Mouse (Mus musculus) heart, postnatal 0 days (tissue): ENCODE data around the gene Mgat4e. TPM values are rescaled to one million over a fixed set of nuclear protein-coding genes. Genes with fewer than 3 reads are reported as not detected.

Source experiments
- ATAC-seq: fragments of 200-750 bp; cut with Nextera tagmentation; 2 replicates; pipeline ENCODE4 v1.8.0; 2017; ENCODE audit warnings: low read depth, moderate number of reproducible peaks, moderate library complexity; ENCODE audit not compliant: insufficient read depth
- DNase-seq: peaks from one replicate; pipeline ENCODE4 v3.0.0-alpha.2; 2016; ENCODE audit warnings: low spot score
- H3K27ac ChIP-seq: fragments of 300-500 bp; sonication (generic); 2 replicates; pipeline ENCODE4 v1.5.1; 2014; ENCODE audit warnings: low read depth, mild to moderate bottlenecking
- H3K27me3 ChIP-seq: fragments of 300-500 bp; sonication (generic); 2 replicates; pipeline ENCODE4 v1.6.1; 2014; ENCODE audit warnings: low read length, mixed read lengths; ENCODE audit not compliant: control insufficient read depth, insufficient read depth
- H3K36me3 ChIP-seq: fragments of 300-500 bp; sonication (generic); replicated peaks from 2 replicates; pipeline ENCODE4 v1.6.1; 2014; ENCODE audit warnings: low read length, mixed read lengths; ENCODE audit not compliant: control insufficient read depth, insufficient read depth
- H3K4me1 ChIP-seq: fragments of 300-500 bp; sonication (generic); 2 replicates; pipeline ENCODE4 v1.6.1; 2014; ENCODE audit warnings: antibody characterized with exemption; ENCODE audit not compliant: control insufficient read depth, insufficient read depth
- H3K4me2 ChIP-seq: fragments of 300-500 bp; sonication (generic); 2 replicates; pipeline ENCODE4 v1.6.1; 2014; ENCODE audit warnings: low read depth, mild to moderate bottlenecking, low read length, moderate library complexity
- H3K4me3 ChIP-seq: fragments of 300-500 bp; sonication (generic); 2 replicates; pipeline ENCODE4 v1.5.1; 2014; ENCODE audit warnings: low read depth, low read length
- H3K9ac ChIP-seq: fragments of 300-500 bp; sonication (generic); replicated peaks from 2 replicates; pipeline ENCODE4 v1.6.1; 2014; ENCODE audit warnings: low read depth, low read length, mixed read lengths
- H3K9me3 ChIP-seq: fragments of 300-500 bp; sonication (generic); replicated peaks from 2 replicates; pipeline ENCODE4 v1.6.1; 2016; ENCODE audit warnings: low read length; ENCODE audit not compliant: control insufficient read depth
- CTCF ChIP-seq: IDR thresholded peaks from 2 replicates; pipeline ENCODE4 v1.5.1; 2016; ENCODE audit warnings: antibody characterized with exemption, control low read depth, low read depth
- EP300 ChIP-seq: IDR thresholded peaks from 2 replicates; pipeline ENCODE4 v1.6.1; 2016; ENCODE audit warnings: antibody characterized with exemption, low read depth
- WGBS: fragments of 180-500 bp; shearing (Covaris S2); extraction: QIAGEN DNeasy Blood & Tissue Kit; methylation state at CpG from one replicate; pipeline ENCODE4 v1.1.7; 2014; 5-methylcytosine and 5-hydroxymethylcytosine counted together
- polyA plus RNA-seq: library from polyadenylated mRNA; unstranded; fragments of >200 nt; fragmentation: Nextera tagmentation; extraction: Ambion mirVana; gene quantifications from 2 replicates; pipeline ENCODE4 v1.2.1, GENCODE M21; 2015
- total RNA-seq: library from RNA; depleted of rRNA; stranded (reverse); fragments of >200 nt; gene quantifications from 2 replicates; pipeline ENCODE4 v1.2.3, GENCODE M21; 2014; ENCODE audit warnings: low replicate concordance

Gene Mgat4e
- total and polyA plus RNA-seq, 2 experiments from 2014 or later, result not detected

DNA sequence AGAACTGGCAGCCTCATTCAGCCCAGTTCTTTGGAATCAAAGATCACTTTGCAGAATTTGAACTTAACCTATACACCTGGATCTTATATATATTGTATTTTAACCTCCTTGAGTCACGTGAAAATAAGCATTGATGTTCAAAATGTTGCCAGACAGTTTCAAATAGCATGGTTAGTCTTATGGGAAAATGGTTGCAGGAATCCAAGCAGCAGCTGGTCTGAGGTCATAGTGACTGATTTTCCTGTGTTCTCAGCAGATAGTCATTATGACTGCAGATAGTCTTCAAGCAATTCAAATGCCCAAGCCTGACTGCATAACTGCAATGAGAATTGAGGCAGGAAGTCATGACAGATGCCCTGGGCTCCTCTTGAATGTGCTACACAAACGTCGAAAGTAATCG, 37.3 kb downstream of the Mgat4e start:
- 62% methylated on average over 4 of the region's 4 CpGs for WGBS
- DNase-seq (no peak), ATAC-seq (no peak)
- H3K9ac ChIP-seq, result no peak overlapping the region
- no peak overlapping the region for H3K27ac ChIP-seq
- H3K4me3 ChIP-seq, result no peak overlapping the region
- peaks cover 12% of the 10 kb centered on the region for H3K36me3 ChIP-seq
- no peak for TF ChIP-seq EP300
- TF ChIP-seq CTCF, result no peak
- peaks cover 3% of the 10 kb centered on the region; the same call in 1 of the 2 replicates for H3K27me3 ChIP-seq
- H3K4me1 ChIP-seq, result no peaks in the 10 kb centered on the region
- H3K9me3 ChIP-seq, result no peaks in the 10 kb centered on the region
- H3K4me2 ChIP-seq, result no peak overlapping the region

DNA sequence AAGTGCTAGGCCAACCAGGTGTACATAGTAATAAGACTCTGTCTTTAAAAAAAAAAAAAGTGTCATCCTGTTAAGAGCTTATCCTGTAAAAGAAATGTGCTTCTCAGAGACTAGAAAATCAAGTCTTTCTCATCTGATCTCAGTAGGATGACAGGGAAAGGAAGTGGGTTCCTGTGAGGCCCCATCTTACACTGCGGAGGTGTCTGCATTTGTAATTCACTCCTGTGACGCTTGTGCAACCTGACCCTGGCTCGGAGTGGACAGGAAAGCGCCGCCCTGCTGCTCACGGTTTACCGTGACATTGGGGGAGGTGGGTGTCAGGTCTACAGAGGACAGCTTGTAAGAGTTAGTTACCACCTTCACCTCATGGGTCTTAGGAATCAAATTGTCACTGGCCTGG, 39.5 kb downstream of the Mgat4e start:
- 56% methylated on average over 7 of the region's 7 CpGs for WGBS
- Histone ChIP-seq H3K4me3 (no peak overlapping the region), H3K9ac (no peak overlapping the region), H3K27me3 (peaks cover 3% of the 10 kb centered on the region; the same call in 1 of the 2 replicates), H3K36me3 (peaks cover 32% of the 10 kb centered on the region), H3K9me3 (no peaks in the 10 kb centered on the region), H3K27ac (no peak overlapping the region), H3K4me2 (no peak overlapping the region), H3K4me1 (no peaks in the 10 kb centered on the region)
- ATAC-seq (no peak), DNase-seq (no peak)
- TF ChIP-seq CTCF (no peak), EP300 (no peak)

DNA sequence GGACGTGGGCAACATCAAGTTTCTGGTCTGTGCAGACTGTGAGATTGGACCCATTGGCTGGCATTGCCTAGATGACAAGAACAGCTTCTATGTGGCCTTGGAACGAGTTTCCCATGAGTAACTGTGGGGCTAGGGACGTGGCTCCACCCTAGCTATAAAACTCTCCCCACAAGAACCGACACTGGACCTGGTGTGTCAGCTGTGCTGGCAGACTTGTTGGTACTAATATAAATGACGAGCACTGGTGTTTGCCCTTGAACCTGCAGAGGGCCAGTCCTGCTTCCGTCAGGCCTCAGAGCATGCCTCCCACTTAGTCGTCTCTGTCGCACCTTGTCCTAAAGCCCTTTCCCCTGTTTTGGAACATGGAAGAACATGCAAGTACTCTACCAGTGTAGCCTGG, 43.3 kb downstream of the Mgat4e start:
- no peaks in the 10 kb centered on the region for H3K4me1 ChIP-seq
- no peak overlapping the region for H3K4me3 ChIP-seq
- no peak overlapping the region for H3K27ac ChIP-seq
- H3K9ac ChIP-seq, result no peak overlapping the region
- DNase-seq, result no peak
- H3K27me3 ChIP-seq, result no peaks in the 10 kb centered on the region
- no peak overlapping the region for H3K4me2 ChIP-seq
- ATAC-seq, result no peak
- H3K9me3 ChIP-seq, result no peaks in the 10 kb centered on the region
- 89% methylated on average over 8 of the region's 8 CpGs for WGBS
- peaks cover 37% of the 10 kb centered on the region for H3K36me3 ChIP-seq
- TF ChIP-seq CTCF (no peak), EP300 (no peak)

- H3K27me3 ChIP-seq, result no peaks in the 10 kb centered on the region
- 96% methylated on average over 1 of the region's 1 CpGs for WGBS
- 0 out of 2 replicates have a peak, but pooled peaks cover 2% of the 10 kb centered on the region for H3K4me1 ChIP-seq
- DNase-seq (no peak), ATAC-seq (no peak)
- H3K36me3 ChIP-seq, result peaks cover 28% of the 10 kb centered on the region
- H3K27ac ChIP-seq, result no peak overlapping the region
- no peaks in the 10 kb centered on the region for H3K9me3 ChIP-seq
- H3K4me2 ChIP-seq, result no peak overlapping the region
- TF ChIP-seq EP300 (no peak), CTCF (no peak)
- no peak overlapping the region for H3K9ac ChIP-seq
- H3K4me3 ChIP-seq, result no peak overlapping the region
Observed at GRCm38 (mm10) chr1:134500916-134501315, 48.6 kb downstream of the Mgat4e start.

DNA sequence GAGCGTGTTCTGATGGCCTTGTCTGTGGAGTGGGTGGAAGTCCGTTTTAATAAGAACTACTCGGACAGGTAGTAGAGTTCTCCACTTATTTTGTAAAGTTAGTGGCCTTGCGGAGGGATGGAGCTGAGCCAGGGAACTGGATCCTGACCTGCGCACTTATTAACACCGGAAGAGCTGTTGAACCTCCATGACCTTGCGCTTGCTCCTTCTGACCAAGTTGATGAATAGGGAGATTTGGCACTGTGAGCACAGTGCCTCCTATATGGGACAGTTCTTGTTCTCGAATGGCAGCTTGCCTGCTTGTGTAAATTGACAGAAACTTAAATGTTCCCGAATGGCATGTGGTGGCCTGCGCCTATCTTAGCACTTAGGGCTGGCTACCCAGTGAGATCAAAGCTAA, 53.5 kb downstream of the Mgat4e start:
- H3K9me3 ChIP-seq, result no peaks in the 10 kb centered on the region
- TF ChIP-seq EP300 (no peak), CTCF (no peak)
- H3K4me2 ChIP-seq, result peak overlapping the region; percentile 89; the same call in 1 of the 2 replicates
- H3K4me3 ChIP-seq, result no peak overlapping the region
- no peak for ATAC-seq
- H3K36me3 ChIP-seq, result peaks cover 14% of the 10 kb centered on the region
- no peaks in the 10 kb centered on the region for H3K27me3 ChIP-seq
- DNase-seq, result no peak
- H3K9ac ChIP-seq, result no peak overlapping the region
- WGBS, result 82% methylated on average over 10 of the region's 10 CpGs
- H3K4me1 ChIP-seq, result peaks cover 11% of the 10 kb centered on the region; the same call in 1 of the 2 replicates
- H3K27ac ChIP-seq, result no peak overlapping the region

- Histone ChIP-seq H3K4me2 (peak overlapping the region; percentile 89), H3K4me3 (peak overlapping the region; percentile 96), H3K27ac (peak overlapping the region; percentile 91), H3K4me1 (peaks cover 11% of the 10 kb centered on the region; the same call in 1 of the 2 replicates), H3K27me3 (no peaks in the 10 kb centered on the region), H3K36me3 (peaks cover 21% of the 10 kb centered on the region), H3K9me3 (no peaks in the 10 kb centered on the region), H3K9ac (peak overlapping the region; percentile 77)
- ATAC-seq (no peak), DNase-seq (no peak)
- 15% methylated on average over 5 of the region's 5 CpGs for WGBS
- TF ChIP-seq CTCF, result no peak
- no peak for TF ChIP-seq EP300
Observed at GRCm38 (mm10) chr1:134495216-134495539, 54.3 kb downstream of the Mgat4e start.
